Mouse (Mus musculus): ENCODE data around the gene Gm1527. TPM values are rescaled to one million over a fixed set of nuclear protein-coding genes. Genes with fewer than 3 reads are reported as not detected.
"Not testable (repeated sequence)": the region's sequence is repeated elsewhere in the genome, so short reads cannot be mapped to it uniquely, and the experiment has no call there.

The Gm1527 gene
- polyA plus RNA-seq (2015; fragmentation: Nextera tagmentation; extraction: Ambion mirVana), result not detected in 2 replicates

GRCm38 (mm10) chr3:28892317-28892716, at the start of gene Gm1527:
Gene Gm1527, plus strand, starts transcription at chr3:28892617.
- WGBS (ENCODE audit: insufficient replicate concordance), result 35% methylated on average over 1 of the region's 1 CpGs
- H3K9ac ChIP-seq (ENCODE audit: low read depth, low read length), result no peak within 1 kb of the TSS
- no peaks in the 10 kb centered on the region for H3K4me1 ChIP-seq (ENCODE audit: control insufficient read depth, low read depth, low read length)
- no peak within 1 kb of the TSS for H3K4me2 ChIP-seq (ENCODE audit: low read depth, low read length)
- H3K27me3 ChIP-seq (ENCODE audit: control insufficient read depth, insufficient read depth, low read depth, low read length), result no peaks in the 10 kb centered on the region
- no peaks in the 10 kb centered on the region for H3K36me3 ChIP-seq (ENCODE audit: control insufficient read depth, insufficient read depth)
- no peaks in the 10 kb centered on the region for H3K9me3 ChIP-seq (replicated peaks; ENCODE audit: control insufficient read depth, low read length)
- no peak within 1 kb of the TSS for H3K4me3 ChIP-seq (ENCODE audit: low read depth, low read length)
- H3K27ac ChIP-seq (ENCODE audit: low read length), result no peak within 1 kb of the TSS
- ATAC-seq (ENCODE audit: low read depth), result no peak

DNA sequence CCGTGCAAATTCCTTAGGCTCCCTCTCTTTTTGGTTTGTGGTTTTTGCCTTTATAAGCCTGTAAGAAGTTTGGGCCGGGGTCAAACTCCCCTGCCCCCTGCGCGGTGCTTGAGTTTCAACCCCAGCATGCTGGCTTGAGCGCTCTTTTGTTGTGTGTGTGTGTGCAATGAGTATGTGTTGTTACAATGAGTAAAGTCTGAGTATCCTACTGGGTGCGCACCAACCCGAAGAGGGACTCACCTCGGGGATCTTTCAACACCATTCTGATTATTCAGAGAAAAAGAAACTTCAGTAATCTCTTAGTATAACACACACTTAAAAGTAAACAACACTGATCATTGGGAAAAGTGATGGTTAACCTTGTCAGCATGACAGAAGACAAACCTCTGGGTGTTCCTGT, 49.2 kb upstream of the Gm1527 start:
- no peaks in the 10 kb centered on the region for H3K9me3 ChIP-seq (replicated peaks; ENCODE audit: control insufficient read depth, low read length)

DNA sequence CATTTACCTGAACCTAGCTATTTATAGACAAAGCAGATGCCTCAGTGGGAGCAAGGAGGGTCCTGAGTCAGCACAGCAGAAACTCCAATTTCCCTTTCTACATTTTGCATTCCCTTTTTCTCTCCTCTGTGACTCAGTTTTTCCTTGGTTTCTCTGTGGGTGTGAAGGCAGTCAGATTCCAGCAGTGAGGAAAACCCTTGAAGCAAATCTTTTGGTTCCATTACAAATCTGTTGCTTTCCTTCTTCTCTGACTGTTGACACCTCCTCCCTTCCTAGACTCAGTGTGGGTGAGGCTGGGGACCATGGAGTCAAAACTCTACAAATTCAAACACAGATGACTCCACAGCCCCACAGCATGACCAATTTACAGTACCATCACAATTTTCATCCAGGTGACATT, 45.3 kb upstream of the Gm1527 start:
- Histone ChIP-seq H3K4me3 (ENCODE audit: low read depth, low read length) (no peak overlapping the region), H3K9ac (ENCODE audit: low read depth, low read length) (no peak overlapping the region), H3K27ac (ENCODE audit: low read length) (no peak overlapping the region), H3K36me3 (ENCODE audit: control insufficient read depth, insufficient read depth) (no peaks in the 10 kb centered on the region), H3K4me1 (ENCODE audit: control insufficient read depth, low read depth, low read length) (no peaks in the 10 kb centered on the region), H3K4me2 (ENCODE audit: low read depth, low read length) (no peak overlapping the region), H3K27me3 (ENCODE audit: control insufficient read depth, insufficient read depth, low read depth, low read length) (no peaks in the 10 kb centered on the region), H3K9me3 (replicated peaks; ENCODE audit: control insufficient read depth, low read length) (no peaks in the 10 kb centered on the region)
- no peak for ATAC-seq (ENCODE audit: low read depth)

More for the DNA sequence above, 49.2 kb upstream of the Gm1527 start:
- Histone ChIP-seq H3K36me3 (ENCODE audit: control insufficient read depth, insufficient read depth) (no peaks in the 10 kb centered on the region), H3K27me3 (ENCODE audit: control insufficient read depth, insufficient read depth, low read depth, low read length) (no peaks in the 10 kb centered on the region), H3K27ac (ENCODE audit: low read length) (no peak overlapping the region), H3K4me3 (ENCODE audit: low read depth, low read length) (no peak overlapping the region), H3K4me2 (ENCODE audit: low read depth, low read length) (no peak overlapping the region), H3K9ac (ENCODE audit: low read depth, low read length) (no peak overlapping the region), H3K4me1 (ENCODE audit: control insufficient read depth, low read depth, low read length) (no peaks in the 10 kb centered on the region)
- WGBS (ENCODE audit: insufficient replicate concordance), result 48% methylated on average over 8 of the region's 8 CpGs
- ATAC-seq (ENCODE audit: low read depth), result no peak

- not testable (repeated sequence) for H3K4me3 ChIP-seq (ENCODE audit: low read depth, low read length); H3K36me3 ChIP-seq (ENCODE audit: control insufficient read depth, insufficient read depth); H3K4me1 ChIP-seq (ENCODE audit: control insufficient read depth, low read depth, low read length); ATAC-seq (ENCODE audit: low read depth); H3K27ac ChIP-seq (ENCODE audit: low read length); H3K4me2 ChIP-seq (ENCODE audit: low read depth, low read length); H3K9me3 ChIP-seq (replicated peaks; ENCODE audit: control insufficient read depth, low read length); H3K27me3 ChIP-seq (ENCODE audit: control insufficient read depth, insufficient read depth, low read depth, low read length); H3K9ac ChIP-seq (ENCODE audit: low read depth, low read length)
- WGBS (ENCODE audit: insufficient replicate concordance), result 63% methylated on average over 3 of the region's 3 CpGs
Observed at GRCm38 (mm10) chr3:28852174-28852573, 40.2 kb upstream of the Gm1527 start.

- not testable (repeated sequence) for H3K27ac ChIP-seq (ENCODE audit: low read length); H3K27me3 ChIP-seq (ENCODE audit: control insufficient read depth, insufficient read depth, low read depth, low read length); ATAC-seq (ENCODE audit: low read depth); H3K4me1 ChIP-seq (ENCODE audit: control insufficient read depth, low read depth, low read length); H3K36me3 ChIP-seq (ENCODE audit: control insufficient read depth, insufficient read depth); H3K4me3 ChIP-seq (ENCODE audit: low read depth, low read length); H3K9me3 ChIP-seq (replicated peaks; ENCODE audit: control insufficient read depth, low read length); H3K9ac ChIP-seq (ENCODE audit: low read depth, low read length); H3K4me2 ChIP-seq (ENCODE audit: low read depth, low read length)
Observed at GRCm38 (mm10) chr3:28859630-28860392, 32.6 kb upstream of the Gm1527 start.

- 30% methylated on average over 6 of the region's 6 CpGs for WGBS (ENCODE audit: insufficient replicate concordance)
- not testable (repeated sequence) for H3K4me2 ChIP-seq (ENCODE audit: low read depth, low read length); H3K4me3 ChIP-seq (ENCODE audit: low read depth, low read length); H3K9me3 ChIP-seq (replicated peaks; ENCODE audit: control insufficient read depth, low read length); ATAC-seq (ENCODE audit: low read depth); H3K9ac ChIP-seq (ENCODE audit: low read depth, low read length); H3K36me3 ChIP-seq (ENCODE audit: control insufficient read depth, insufficient read depth); H3K27ac ChIP-seq (ENCODE audit: low read length); H3K27me3 ChIP-seq (ENCODE audit: control insufficient read depth, insufficient read depth, low read depth, low read length); H3K4me1 ChIP-seq (ENCODE audit: control insufficient read depth, low read depth, low read length)
Observed at GRCm38 (mm10) chr3:28896966-28897365, 4.5 kb downstream of the Gm1527 start.

DNA sequence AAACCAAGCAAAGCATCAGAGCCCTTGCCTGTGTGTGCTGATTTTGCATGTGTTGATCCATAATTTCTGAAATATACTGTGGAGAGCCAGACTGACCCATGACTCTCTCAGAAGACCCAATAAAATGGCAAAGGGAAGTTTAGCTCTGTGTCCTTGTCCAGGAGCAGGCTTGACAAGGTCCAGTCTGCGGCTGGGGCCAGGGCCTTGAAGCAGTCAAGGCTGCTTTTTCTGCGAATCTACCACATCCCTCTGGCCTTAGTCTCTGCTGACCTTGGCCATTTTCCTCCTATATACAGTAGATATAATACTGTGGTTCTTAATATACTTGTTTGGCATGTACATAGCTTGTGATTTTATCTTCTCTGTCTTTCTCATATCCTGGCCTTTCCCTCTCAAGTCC, 73.5 kb downstream of the Gm1527 start:
- no peak for ATAC-seq (ENCODE audit: low read depth)
- H3K27ac ChIP-seq (ENCODE audit: low read length), result no peak overlapping the region
- WGBS (ENCODE audit: insufficient replicate concordance), result 58% methylated on average over 2 of the region's 2 CpGs
- H3K4me3 ChIP-seq (ENCODE audit: low read depth, low read length), result no peak overlapping the region
- H3K4me1 ChIP-seq (ENCODE audit: control insufficient read depth, low read depth, low read length), result no peaks in the 10 kb centered on the region
- H3K4me2 ChIP-seq (ENCODE audit: low read depth, low read length), result no peak overlapping the region
- no peaks in the 10 kb centered on the region for H3K36me3 ChIP-seq (ENCODE audit: control insufficient read depth, insufficient read depth)
- H3K9me3 ChIP-seq (replicated peaks; ENCODE audit: control insufficient read depth, low read length), result no peaks in the 10 kb centered on the region
- H3K9ac ChIP-seq (ENCODE audit: low read depth, low read length), result no peak overlapping the region
- no peaks in the 10 kb centered on the region for H3K27me3 ChIP-seq (ENCODE audit: control insufficient read depth, insufficient read depth, low read depth, low read length)

GRCm38 (mm10) chr3:28968851-28969250, 76.4 kb downstream of the Gm1527 start:
- no peaks in the 10 kb centered on the region for H3K9me3 ChIP-seq (replicated peaks; ENCODE audit: control insufficient read depth, low read length)
- no peak overlapping the region for H3K9ac ChIP-seq (ENCODE audit: low read depth, low read length)
- H3K4me2 ChIP-seq (ENCODE audit: low read depth, low read length), result no peak overlapping the region
- WGBS (ENCODE audit: insufficient replicate concordance), result 0% methylated on average over 4 of the region's 4 CpGs
- H3K27me3 ChIP-seq (ENCODE audit: control insufficient read depth, insufficient read depth, low read depth, low read length), result no peaks in the 10 kb centered on the region
- H3K27ac ChIP-seq (ENCODE audit: low read length), result no peak overlapping the region
- ATAC-seq (ENCODE audit: low read depth), result no peak
- H3K4me1 ChIP-seq (ENCODE audit: control insufficient read depth, low read depth, low read length), result no peaks in the 10 kb centered on the region
- no peak overlapping the region for H3K4me3 ChIP-seq (ENCODE audit: low read depth, low read length)
- H3K36me3 ChIP-seq (ENCODE audit: control insufficient read depth, insufficient read depth), result no peaks in the 10 kb centered on the region
